Mouse (Mus musculus) adrenal gland, adult 18-20 months (tissue): Measurements from ENCODE around the gene Gsg1. TPM values are rescaled to one million over a fixed set of nuclear protein-coding genes. Genes with fewer than 3 reads are reported as not detected.

Experiments used
- DNase-seq, 2 experiments: peaks; one replicate each; pipeline ENCODE4 v3.0.0; 2021 to 2022; ENCODE audit warnings: low spot score in 2 of 2
- long read RNA-seq, 2 experiments: library from polyadenylated mRNA; stranded (forward); transcript quantifications; one replicate each; pipeline ENCODE4 v2.0.0; 2021
- total RNA-seq, 2 experiments: library from RNA; stranded (reverse); gene quantifications; 1 replicate in 1 of 2; 2 replicates in 1 of 2; pipeline ENCODE4 v1.2.3; 2021

Gsg1 gene
- total RNA-seq: not detected
- long read RNA-seq, experiment 1: 0 reads
- long read RNA-seq, experiment 2: 0 reads

DNA sequence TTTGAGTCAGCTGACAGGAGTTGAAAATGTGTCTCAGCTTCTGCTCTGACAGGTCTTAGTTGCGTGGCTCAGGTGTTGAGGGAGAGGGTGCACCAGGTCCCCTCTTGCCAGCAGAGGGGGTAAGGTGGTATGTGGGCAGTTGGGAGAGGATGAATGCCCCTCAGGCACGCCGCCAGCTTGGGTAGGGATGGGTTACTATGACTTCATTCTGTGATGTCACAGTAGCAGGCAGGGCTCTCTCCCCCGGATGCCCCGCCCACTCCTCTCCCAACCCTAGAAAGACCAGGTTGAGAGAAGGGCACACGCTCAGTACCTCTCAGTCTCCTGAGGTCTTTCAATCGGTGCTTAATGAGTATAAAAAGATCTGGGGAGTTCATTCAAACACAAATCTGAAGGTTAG is at the start of gene Gsg1:
Gene Gsg1 (minus strand): TSS at position 199 of the 400 bp plus-strand sequence.
- no peak for DNase-seq

GRCm38 (mm10) chr6:135302421-135303125 is 48.4 kb upstream of the Gsg1 start:
- DNase-seq: no peak

- DNase-seq: no peak
These were observed 46.3 kb upstream of the Gsg1 start for GRCm38 (mm10) chr6:135300469-135300868.

- DNase-seq: no peak
These were observed 44.9 kb upstream of the Gsg1 start for GRCm38 (mm10) chr6:135299024-135299550.

GRCm38 (mm10) chr6:135297570-135297969 is 43.4 kb upstream of the Gsg1 start:
- no peak for DNase-seq

DNA sequence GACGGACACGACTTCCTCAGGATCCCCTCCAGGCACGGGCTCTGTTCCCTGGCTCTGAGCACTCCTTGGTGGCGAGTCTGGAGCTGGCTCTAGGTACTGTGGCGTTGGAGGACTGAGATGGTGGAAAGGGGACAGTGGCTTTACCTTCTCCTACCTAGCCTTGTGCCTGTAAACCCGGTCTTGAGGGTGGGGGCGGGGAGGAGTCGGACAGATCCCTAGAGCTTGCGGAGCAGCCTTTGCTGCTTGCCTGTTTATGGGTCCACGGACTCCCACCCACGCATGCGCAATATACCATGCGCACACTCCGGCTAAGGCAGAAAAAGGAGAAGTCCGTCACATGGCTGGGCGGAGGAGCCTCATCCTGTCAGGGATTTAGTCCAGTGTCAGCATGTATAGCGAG is 42.1 kb upstream of the Gsg1 start:
- DNase-seq: no peak

DNA sequence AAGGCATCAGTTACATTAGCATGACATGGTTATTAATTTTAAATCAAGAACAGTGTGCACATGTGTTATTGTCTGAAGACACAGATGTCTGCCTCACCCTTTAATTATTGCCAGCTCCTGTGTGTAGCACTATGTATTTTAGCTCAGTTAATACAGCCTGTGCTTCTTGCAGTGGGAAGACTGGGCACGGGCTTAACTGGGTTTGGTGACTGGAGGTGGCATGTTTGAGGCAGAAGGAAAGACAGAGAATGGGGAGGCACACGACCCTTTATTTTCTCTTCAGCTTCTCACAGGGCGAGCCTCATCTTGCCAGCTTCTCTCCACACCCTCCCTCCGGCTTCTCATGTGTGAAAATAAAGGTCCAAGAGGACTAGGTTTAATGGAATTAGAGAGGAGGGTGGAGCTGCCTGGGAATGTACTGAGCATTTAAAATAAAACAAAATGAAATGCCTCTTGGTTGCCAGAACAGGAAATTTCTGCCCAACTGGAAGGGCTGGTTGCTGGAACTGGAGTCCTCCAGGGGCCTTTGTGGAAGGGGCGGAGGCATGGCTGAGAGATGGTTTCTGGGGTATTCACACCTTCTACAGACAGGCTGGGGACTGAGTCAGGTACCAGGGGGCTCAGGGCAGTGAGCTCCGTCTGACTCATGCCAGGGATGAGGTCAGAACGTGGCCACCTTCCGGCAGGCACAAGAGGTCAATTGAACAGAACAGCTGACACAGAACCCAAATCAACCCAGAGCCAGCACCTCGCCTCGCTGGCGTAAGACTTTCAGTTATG is 41.1 kb upstream of the Gsg1 start:
- no peak for DNase-seq

DNA sequence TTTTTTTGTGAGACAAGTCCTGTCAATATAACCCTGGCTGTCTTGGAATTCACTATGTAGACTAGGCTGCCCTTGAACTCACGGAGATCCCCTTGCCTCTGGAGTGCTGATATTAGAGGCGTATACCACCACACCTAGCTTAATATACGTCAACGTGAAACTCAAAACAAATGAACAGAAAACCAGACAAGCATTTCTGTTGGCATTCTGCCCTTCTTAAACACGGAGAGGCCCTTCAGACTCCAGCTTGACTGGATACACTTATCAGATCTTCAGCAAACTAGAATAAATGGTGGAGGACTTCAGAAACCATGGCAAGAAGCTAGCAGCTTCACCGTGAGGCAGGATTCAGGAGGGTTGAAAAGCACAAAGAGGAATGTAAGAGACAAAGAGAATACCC is 40.0 kb upstream of the Gsg1 start:
- no peak for DNase-seq

DNA sequence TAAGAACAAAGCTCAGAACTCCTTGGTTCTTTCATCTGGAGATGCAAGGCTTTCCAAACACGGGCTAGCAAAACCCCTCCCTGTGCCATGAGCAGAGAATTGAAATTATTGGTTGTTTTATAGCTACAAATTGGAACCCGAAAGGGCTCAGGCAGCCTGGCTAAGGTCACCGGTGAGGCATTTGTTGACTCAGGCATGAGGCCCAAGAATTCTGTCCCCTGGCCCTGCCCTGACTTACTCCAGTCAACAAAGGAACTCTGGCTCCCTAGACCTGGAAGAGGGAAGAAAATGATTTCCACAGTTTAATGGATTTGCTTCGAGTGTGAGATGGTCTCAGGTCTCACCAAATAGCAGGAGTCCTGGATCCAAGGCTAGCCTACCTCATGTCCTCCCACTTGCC is 38.2 kb upstream of the Gsg1 start:
- no peak for DNase-seq

DNA sequence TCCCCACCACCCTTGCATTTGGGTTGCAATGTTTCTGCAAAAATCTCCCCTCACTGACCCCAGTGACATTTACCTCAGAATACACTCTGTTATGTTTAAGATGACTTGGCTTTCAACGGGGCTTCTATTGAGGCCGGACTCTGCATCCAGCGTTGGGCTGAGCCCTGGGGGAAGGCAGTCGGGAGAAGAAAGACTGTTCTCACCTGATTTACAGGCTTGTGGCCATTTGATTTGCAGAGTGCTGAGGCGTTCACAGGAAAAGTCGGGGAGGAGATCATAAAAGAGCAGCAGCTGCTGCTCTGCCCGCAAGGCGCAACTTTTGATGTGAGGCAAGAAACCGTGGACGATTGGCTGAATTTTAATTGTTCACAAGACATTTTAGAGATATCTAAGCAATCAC is 25.7 kb upstream of the Gsg1 start:
- DNase-seq: no peak

DNA sequence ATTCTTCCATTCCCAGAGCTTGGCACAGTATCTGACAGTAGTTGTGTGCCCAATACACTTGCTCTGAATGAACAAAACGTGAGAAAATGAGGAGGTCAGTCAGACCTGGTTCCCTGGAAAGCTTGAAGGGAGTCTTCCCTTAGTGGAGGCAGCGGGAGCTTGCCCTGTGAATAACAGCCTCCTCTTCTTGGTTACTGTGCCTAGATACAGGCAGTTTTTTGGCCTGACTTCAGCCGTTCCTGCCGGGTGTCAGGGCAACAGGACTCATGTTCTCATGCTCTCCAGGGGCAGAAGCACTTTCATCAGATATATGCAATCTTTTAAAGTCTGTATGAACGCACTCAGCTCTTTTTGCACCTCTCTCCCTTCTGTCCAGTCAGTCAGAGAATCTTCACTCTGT is 25.1 kb upstream of the Gsg1 start:
- DNase-seq: no peak

DNA sequence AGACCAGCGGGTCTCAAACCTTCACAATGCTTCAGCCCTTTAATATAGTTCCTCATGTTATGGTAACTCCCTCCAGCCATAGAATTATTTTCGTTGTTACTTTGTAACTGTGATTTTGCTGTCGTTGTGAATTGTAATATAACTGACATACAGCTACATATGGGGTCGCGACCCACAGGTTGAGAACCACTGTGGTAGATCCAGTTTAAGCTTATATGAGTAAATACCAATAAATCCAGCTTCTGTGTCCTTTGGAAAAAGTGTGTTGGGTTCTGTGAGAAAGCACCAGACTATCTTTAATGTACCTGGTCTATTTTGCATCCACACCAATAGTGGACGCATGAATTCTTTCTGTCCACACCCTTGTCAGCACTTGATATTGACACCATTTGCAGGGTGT is 24.2 kb upstream of the Gsg1 start:
- no peak for DNase-seq

DNA sequence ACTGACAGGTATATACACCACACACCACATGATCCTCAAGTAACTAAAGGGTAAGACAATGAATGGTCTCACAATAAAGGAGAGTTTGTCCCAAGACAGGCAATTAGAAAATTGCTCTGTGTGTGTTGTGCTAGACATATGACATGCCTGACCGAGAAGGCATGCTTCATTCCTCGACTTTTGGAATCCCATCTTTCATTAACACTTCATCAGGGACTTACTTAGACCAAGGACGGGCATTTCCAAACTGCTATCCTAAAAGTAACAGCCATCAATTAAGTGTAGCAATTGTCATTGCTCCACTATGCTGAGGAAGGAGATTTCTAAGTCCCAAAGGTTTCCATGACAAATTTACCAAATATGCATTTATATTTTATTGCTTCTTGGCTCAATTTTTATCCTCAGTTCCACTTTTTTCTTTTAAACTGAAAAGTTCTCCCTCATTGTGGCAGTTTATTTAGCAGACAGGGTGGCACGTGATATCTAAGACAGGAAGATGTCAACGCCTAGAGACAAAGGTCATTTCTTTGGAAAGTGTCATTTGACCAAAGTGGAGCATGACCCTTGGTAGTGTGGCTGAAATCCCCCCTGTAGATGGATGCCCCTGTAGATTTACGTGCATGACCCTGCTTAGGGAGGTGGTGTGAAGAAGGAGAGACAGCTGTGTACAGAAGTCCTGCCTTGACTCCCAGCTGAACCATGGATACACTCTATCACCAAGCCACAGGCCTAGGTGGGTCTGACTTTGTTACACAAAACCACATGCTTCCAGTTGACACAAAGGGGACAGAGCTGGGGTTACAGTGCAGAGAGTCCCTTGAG is 22.5 kb upstream of the Gsg1 start:
- no peak for DNase-seq

DNA sequence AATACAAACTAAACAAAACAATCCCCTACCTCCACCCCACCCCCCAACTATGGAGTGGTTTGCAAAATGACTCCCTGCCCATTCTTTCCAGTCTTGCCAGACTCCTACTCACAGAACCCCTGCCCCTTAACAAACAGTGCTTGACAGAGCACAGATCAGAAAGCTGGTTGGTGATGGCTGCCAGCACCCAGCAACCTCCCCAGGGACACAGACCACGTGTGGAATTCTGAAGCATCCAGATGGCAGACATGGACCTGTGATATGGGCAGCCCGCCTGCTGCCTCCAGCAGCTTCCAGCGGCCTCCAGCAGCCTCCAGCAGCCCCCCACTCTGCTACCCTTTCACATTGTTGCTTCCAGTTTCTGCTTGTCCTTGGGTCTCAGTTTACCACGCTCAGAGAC is 21.1 kb upstream of the Gsg1 start:
- DNase-seq: no peak

- no peak for DNase-seq
These were observed 18.9 kb upstream of the Gsg1 start for GRCm38 (mm10) chr6:135273066-135273465.

- no peak for DNase-seq
These were observed 17.6 kb upstream of the Gsg1 start for GRCm38 (mm10) chr6:135271761-135272160.

- no peak for DNase-seq
These were observed 15.5 kb upstream of the Gsg1 start for GRCm38 (mm10) chr6:135269626-135270025.

DNA sequence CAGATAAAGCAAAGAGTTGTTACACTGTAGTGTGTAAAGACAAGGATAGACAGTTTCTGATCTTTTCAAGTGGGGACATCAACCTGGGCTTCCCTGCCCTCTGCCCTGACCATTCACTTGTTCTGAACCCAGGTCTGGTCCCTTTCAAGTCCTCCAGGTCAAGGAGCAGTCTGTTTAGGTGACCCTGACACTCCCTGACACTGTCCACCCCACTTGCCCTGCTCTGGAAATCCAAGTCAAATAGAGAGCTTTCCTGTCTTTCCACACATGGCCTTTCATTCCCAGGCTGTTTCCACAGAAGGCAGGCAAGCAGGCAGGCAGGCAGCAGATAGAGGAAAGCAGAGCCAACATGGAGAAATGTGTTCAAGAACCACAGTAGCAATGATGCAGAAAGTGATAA is 14.2 kb upstream of the Gsg1 start:
- DNase-seq: no peak

GRCm38 (mm10) chr6:135267221-135267620 is 13.1 kb upstream of the Gsg1 start:
- DNase-seq: no peak

- DNase-seq: no peak
These were observed 11.9 kb upstream of the Gsg1 start for GRCm38 (mm10) chr6:135266056-135266455.

DNA sequence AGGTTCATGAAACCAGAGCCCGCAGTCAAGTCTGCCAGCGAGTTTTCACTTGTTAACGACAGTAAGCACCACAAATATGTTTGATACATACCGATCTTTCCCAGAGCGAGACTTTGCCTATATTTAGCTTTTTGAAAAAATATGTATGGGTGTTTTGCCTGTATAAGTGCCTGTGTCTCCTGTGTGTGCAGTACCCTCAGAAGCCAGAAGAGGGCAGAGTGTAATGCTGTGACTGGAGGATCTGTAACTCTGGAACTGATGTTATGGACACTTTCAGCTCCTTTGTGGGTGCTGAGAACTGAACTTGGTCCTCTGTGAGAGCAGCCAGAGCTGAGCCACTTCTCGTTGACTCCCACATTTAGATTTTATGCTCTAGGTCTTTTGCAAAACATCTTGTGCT is 10.0 kb upstream of the Gsg1 start:
- DNase-seq: no peak

GRCm38 (mm10) chr6:135262565-135262964 is 8.4 kb upstream of the Gsg1 start:
- no peak for DNase-seq
